Mouse (Mus musculus) limb, embryonic 13.5 days (tissue): ENCODE data around the gene Atrip. TPM values are rescaled to one million over a fixed set of nuclear protein-coding genes. Genes with fewer than 3 reads are reported as not detected.

ENCODE experiments used
- ATAC-seq: fragments of 200-750 bp; cut with Nextera tagmentation; 2 replicates; pipeline ENCODE4 v1.8.0; 2017; ENCODE audit warnings: low read depth, moderate number of reproducible peaks, moderate TSS enrichment; ENCODE audit not compliant: low FRiP score
- H3K27ac ChIP-seq: fragments of 300-500 bp; sonication (generic); 2 replicates; pipeline ENCODE4 v1.5.1; 2015; ENCODE audit warnings: inconsistent platforms, mild to moderate bottlenecking, moderate library complexity
- H3K27me3 ChIP-seq: fragments of 300-500 bp; sonication (generic); 2 replicates; pipeline ENCODE4 v1.6.1; 2015; ENCODE audit warnings: mild to moderate bottlenecking, inconsistent platforms
- H3K36me3 ChIP-seq: fragments of 300-500 bp; sonication (generic); 2 replicates; pipeline ENCODE4 v1.6.1; 2015; ENCODE audit warnings: inconsistent platforms, mild to moderate bottlenecking, moderate library complexity
- H3K4me1 ChIP-seq: fragments of 300-500 bp; sonication (generic); 2 replicates; pipeline ENCODE4 v1.6.1; 2015; ENCODE audit warnings: inconsistent platforms
- H3K4me2 ChIP-seq: fragments of 300-500 bp; sonication (generic); replicated peaks from 2 replicates; pipeline ENCODE4 v1.6.1; 2015; ENCODE audit warnings: inconsistent platforms, mild to moderate bottlenecking, moderate library complexity
- H3K4me3 ChIP-seq: fragments of 300-500 bp; sonication (generic); 2 replicates; pipeline ENCODE4 v1.5.1; 2015; ENCODE audit warnings: moderate library complexity, mild to moderate bottlenecking, inconsistent platforms
- H3K9ac ChIP-seq: fragments of 300-500 bp; sonication (generic); 2 replicates; pipeline ENCODE4 v1.6.1; 2015; ENCODE audit warnings: mild to moderate bottlenecking, inconsistent platforms
- H3K9me3 ChIP-seq: fragments of 300-500 bp; sonication (generic); 2 replicates; pipeline ENCODE4 v1.6.1; 2016; ENCODE audit warnings: inconsistent platforms
- WGBS: fragments of 180-500 bp; shearing (Covaris S2); methylation state at CpG from one replicate; pipeline ENCODE4 v1.1.7; 2015; 5-methylcytosine and 5-hydroxymethylcytosine counted together
- polyA plus RNA-seq: library from polyadenylated mRNA; unstranded; fragments of >200 nt; fragmentation: Nextera tagmentation; extraction: Ambion mirVana; gene quantifications from 2 replicates; pipeline ENCODE4 v1.2.1, GENCODE M21; 2015

Atrip gene
- polyA plus RNA-seq, 1 experiment from 2014 or later: 29.0 TPM

GRCm38 (mm10) chr9:109096856-109097255 is 22.9 kb upstream of the Atrip start:
- Histone ChIP-seq H3K9ac (peak overlapping the region; percentile 96), H3K4me3 (peak overlapping the region; percentile 75), H3K9me3 (no peaks in the 10 kb centered on the region), H3K36me3 (peaks cover 35% of the 10 kb centered on the region), H3K27ac (peak overlapping the region; percentile 100), H3K4me1 (peaks cover 62% of the 10 kb centered on the region), H3K4me2 (peak overlapping the region; percentile 87), H3K27me3 (no peaks in the 10 kb centered on the region)
- no peak for ATAC-seq
- WGBS: 26% methylated on average over 6 of the region's 6 CpGs

GRCm38 (mm10) chr9:109096251-109096661 is 22.3 kb upstream of the Atrip start:
- peak overlapping the region; percentile 96 for H3K9ac ChIP-seq
- peaks cover 35% of the 10 kb centered on the region for H3K36me3 ChIP-seq
- no peaks in the 10 kb centered on the region for H3K9me3 ChIP-seq
- no peak for ATAC-seq
- peak overlapping the region; percentile 87 for H3K4me2 ChIP-seq
- H3K4me1 ChIP-seq: peaks cover 62% of the 10 kb centered on the region
- H3K27me3 ChIP-seq: no peaks in the 10 kb centered on the region
- 18% methylated on average over 9 of the region's 9 CpGs for WGBS
- peak overlapping the region; percentile 75 for H3K4me3 ChIP-seq
- H3K27ac ChIP-seq: peak overlapping the region; percentile 100

GRCm38 (mm10) chr9:109095137-109095982 is 21.4 kb upstream of the Atrip start, which contains the start of gene Plxnb1:
TSS of gene Plxnb1 (plus strand) at chr9:109095389.
- Histone ChIP-seq H3K36me3 (peaks cover 37% of the 10 kb centered on the region), H3K4me3 (peak within 1 kb of the TSS; percentile 75), H3K27me3 (no peaks in the 10 kb centered on the region), H3K9me3 (no peaks in the 10 kb centered on the region), H3K27ac (peak within 1 kb of the TSS; percentile 100), H3K9ac (peak within 1 kb of the TSS; percentile 96), H3K4me2 (peak within 1 kb of the TSS; percentile 87), H3K4me1 (peaks cover 59% of the 10 kb centered on the region)
- under 1% methylated on average over 84 of the region's 102 CpGs for whole genome bisulfite sequencing
- ATAC-seq: peak; percentile 72

GRCm38 (mm10) chr9:109094553-109095136 is 20.7 kb upstream of the Atrip start:
- Histone ChIP-seq H3K4me2 (peak overlapping the region; percentile 87), H3K27ac (peak overlapping the region; percentile 100), H3K27me3 (no peaks in the 10 kb centered on the region), H3K36me3 (peaks cover 37% of the 10 kb centered on the region), H3K4me3 (peak overlapping the region; percentile 75), H3K9ac (peak overlapping the region; percentile 96), H3K4me1 (peaks cover 52% of the 10 kb centered on the region), H3K9me3 (no peaks in the 10 kb centered on the region)
- peak; percentile 24 for ATAC-seq
- WGBS: under 1% methylated on average over 21 of the region's 21 CpGs

GRCm38 (mm10) chr9:109093786-109094552 is 20.0 kb upstream of the Atrip start:
- Histone ChIP-seq H3K27ac (peak overlapping the region; percentile 100), H3K4me1 (peaks cover 45% of the 10 kb centered on the region), H3K4me3 (peak overlapping the region; percentile 75), H3K9me3 (no peaks in the 10 kb centered on the region), H3K27me3 (no peaks in the 10 kb centered on the region), H3K9ac (peak overlapping the region; percentile 96), H3K36me3 (peaks cover 40% of the 10 kb centered on the region), H3K4me2 (peak overlapping the region; percentile 87)
- WGBS: 16% methylated on average over 11 of the region's 11 CpGs
- no peak for ATAC-seq

GRCm38 (mm10) chr9:109092799-109093198 is 18.9 kb upstream of the Atrip start:
- no peaks in the 10 kb centered on the region for H3K9me3 ChIP-seq
- peaks cover 42% of the 10 kb centered on the region for H3K36me3 ChIP-seq
- no peak overlapping the region for H3K27ac ChIP-seq
- WGBS: 57% methylated on average over 6 of the region's 6 CpGs
- H3K9ac ChIP-seq: no peak overlapping the region
- H3K4me2 ChIP-seq: no peak overlapping the region
- no peaks in the 10 kb centered on the region for H3K27me3 ChIP-seq
- no peak for ATAC-seq
- no peak overlapping the region for H3K4me3 ChIP-seq
- H3K4me1 ChIP-seq: peaks cover 33% of the 10 kb centered on the region

GRCm38 (mm10) chr9:109091802-109092201 is 17.9 kb upstream of the Atrip start:
- WGBS: 76% methylated on average over 8 of the region's 8 CpGs
- Histone ChIP-seq H3K4me1 (peaks cover 23% of the 10 kb centered on the region), H3K9me3 (no peaks in the 10 kb centered on the region), H3K9ac (0 out of 2 replicates have a peak overlapping the region, but pooled peaks have one; percentile 35), H3K27me3 (no peaks in the 10 kb centered on the region), H3K4me2 (no peak overlapping the region), H3K27ac (no peak overlapping the region), H3K36me3 (peaks cover 42% of the 10 kb centered on the region), H3K4me3 (no peak overlapping the region)
- no peak for ATAC-seq

GRCm38 (mm10) chr9:109090446-109090845 is 16.5 kb upstream of the Atrip start:
- Histone ChIP-seq H3K4me3 (no peak overlapping the region), H3K27ac (no peak overlapping the region), H3K9ac (no peak overlapping the region), H3K27me3 (no peaks in the 10 kb centered on the region), H3K36me3 (peaks cover 42% of the 10 kb centered on the region), H3K4me1 (peaks cover 16% of the 10 kb centered on the region), H3K9me3 (no peaks in the 10 kb centered on the region), H3K4me2 (no peak overlapping the region)
- no peak for ATAC-seq
- WGBS: 76% methylated on average over 15 of the region's 15 CpGs

GRCm38 (mm10) chr9:109087987-109088386 is 14.1 kb upstream of the Atrip start:
- Histone ChIP-seq H3K4me2 (no peak overlapping the region), H3K4me1 (peaks cover 5% of the 10 kb centered on the region), H3K36me3 (peaks cover 41% of the 10 kb centered on the region), H3K9me3 (no peaks in the 10 kb centered on the region), H3K4me3 (no peak overlapping the region), H3K27me3 (no peaks in the 10 kb centered on the region), H3K9ac (peak overlapping the region; percentile 19), H3K27ac (no peak overlapping the region)
- peak; percentile 54; the same call in 1 of the 2 replicates for ATAC-seq
- 22% methylated on average over 5 of the region's 5 CpGs for WGBS

GRCm38 (mm10) chr9:109084922-109085321 is 11.0 kb upstream of the Atrip start:
- H3K4me1 ChIP-seq: peaks cover 17% of the 10 kb centered on the region
- H3K9me3 ChIP-seq: no peaks in the 10 kb centered on the region
- H3K36me3 ChIP-seq: peaks cover 24% of the 10 kb centered on the region
- ATAC-seq: no peak
- H3K4me3 ChIP-seq: no peak overlapping the region
- H3K27me3 ChIP-seq: no peaks in the 10 kb centered on the region
- no peak overlapping the region for H3K9ac ChIP-seq
- H3K27ac ChIP-seq: no peak overlapping the region
- H3K4me2 ChIP-seq: no peak overlapping the region
- WGBS: 6% methylated on average over 2 of the region's 2 CpGs

GRCm38 (mm10) chr9:109082124-109082800 is 8.3 kb upstream of the Atrip start, which contains the start of the genes Ccdc51 and Tma7:
TSS of gene Ccdc51 (plus strand) at chr9:109082493.
TSS of gene Tma7 (minus strand) at chr9:109082587.
- WGBS: under 1% methylated on average over 37 of the region's 37 CpGs
- H3K4me1 ChIP-seq: peaks cover 17% of the 10 kb centered on the region
- ATAC-seq: peak; percentile 96
- no peaks in the 10 kb centered on the region for H3K27me3 ChIP-seq
- peak within 1 kb of the TSS; percentile 81 for H3K4me3 ChIP-seq
- H3K4me2 ChIP-seq: peak within 1 kb of the TSS; percentile 85
- peak within 1 kb of the TSS; percentile 91 for H3K9ac ChIP-seq
- H3K36me3 ChIP-seq: peaks cover 25% of the 10 kb centered on the region
- H3K9me3 ChIP-seq: no peaks in the 10 kb centered on the region
- peak within 1 kb of the TSS; percentile 48; the same call in 1 of the 2 replicates for H3K27ac ChIP-seq
